Mouse (Mus musculus) ES-E14 (cell line): ENCODE data around the gene Llgl1.

Source experiments
- CHD2 ChIP-seq: IDR thresholded peaks from 2 replicates; pipeline ENCODE4 v1.6.1; 2014; ENCODE audit warnings: mild to moderate bottlenecking, low read depth, low read length, inconsistent platforms
- HCFC1 ChIP-seq: IDR thresholded peaks from 2 replicates; pipeline ENCODE4 v1.6.1; 2012; ENCODE audit warnings: low read length, inconsistent platforms, borderline replicate concordance; ENCODE audit not compliant: insufficient read depth
- MAFK ChIP-seq: IDR thresholded peaks from 2 replicates; pipeline ENCODE4 v1.6.1; 2014; ENCODE audit warnings: mild to moderate bottlenecking, low read depth, low read length, inconsistent platforms; ENCODE audit not compliant: insufficient read depth
- ZC3H11A ChIP-seq: IDR thresholded peaks from 2 replicates; pipeline ENCODE4 v1.6.1; 2012; ENCODE audit warnings: low read depth, mild to moderate bottlenecking, inconsistent platforms, low read length, borderline replicate concordance

- TF ChIP-seq CHD2 (no peak), HCFC1 (peak; percentile 45; the same call in 1 of the 2 replicates), ZC3H11A (no peak), MAFK (no peak)
Measured at GRCm38 (mm10) chr11:60728260-60728761, 28.8 kb downstream of the Llgl1 start, which contains the start of gene Mief2.
